Mouse (Mus musculus) heart, adult 2 months (tissue): ENCODE measurements at regions not wholly inside any gene's neighbourhood (a gene's known extent, or its start where the extent isn't known, plus 50 kb on each side); places are given as distances from the start of the nearest gene placed in this dataset.

ENCODE experiments used
- DNase-seq, 2 experiments: peaks; one replicate each; pipeline ENCODE4 v3.0.0; 2021
- H3K27ac ChIP-seq: fragments of 200-600 bp; 2 replicates; pipeline ENCODE4 v1.8.1; 2022
- H3K27me3 ChIP-seq: fragments of 200-500 bp; 2 replicates; pipeline ENCODE4 v1.6.1; 2012; ENCODE audit warnings: mild to moderate bottlenecking, low read length, inconsistent platforms, mixed read lengths; ENCODE audit not compliant: control insufficient read depth, insufficient read depth
- H3K36me3 ChIP-seq: fragments of 200-500 bp; 2 replicates; pipeline ENCODE4 v1.6.1; 2012; ENCODE audit warnings: low read length, inconsistent platforms; ENCODE audit not compliant: control insufficient read depth, insufficient read depth
- H3K4me1 ChIP-seq: fragments of 200-500 bp; 2 replicates; pipeline ENCODE4 v1.6.1; 2011; ENCODE audit warnings: low read length; ENCODE audit not compliant: control insufficient read depth, insufficient read depth
- H3K4me3 ChIP-seq: fragments of 200-600 bp; 2 replicates; pipeline ENCODE4 v1.8.1; 2022
- H3K79me2 ChIP-seq: fragments of 200-500 bp; replicated peaks from 2 replicates; pipeline ENCODE4 v1.6.1; 2012; ENCODE audit warnings: mild to moderate bottlenecking, inconsistent platforms, low read length, moderate library complexity, mixed read lengths; ENCODE audit not compliant: control insufficient read depth, insufficient read depth
- H3K9ac ChIP-seq: fragments of 200-500 bp; 2 replicates; pipeline ENCODE4 v1.6.1; 2012; ENCODE audit warnings: low read depth, mild to moderate bottlenecking, control low read depth, inconsistent platforms, low read length, mixed read lengths
- CTCF ChIP-seq: fragments of 200-600 bp; IDR thresholded peaks from 2 replicates; pipeline ENCODE4 v1.8.1; 2022; ENCODE audit warnings: antibody characterized with exemption, mild to moderate bottlenecking, moderate library complexity
- EP300 ChIP-seq: fragments of 200-500 bp; IDR thresholded peaks from 2 replicates; pipeline ENCODE4 v1.6.1; 2011; ENCODE audit warnings: low read depth, low read length, control low read depth; ENCODE audit not compliant: insufficient read depth
- POLR2A ChIP-seq: fragments of 200-500 bp; IDR thresholded peaks from 2 replicates; pipeline ENCODE4 v1.6.1; 2011; ENCODE audit warnings: mild to moderate bottlenecking, low read depth, low read length, control low read depth; ENCODE audit not compliant: insufficient read depth
- WGBS: fragments of 180-500 bp; shearing (Covaris S2); methylation state at CpG from one replicate; pipeline ENCODE4 v1.1.7; 2018; 5-methylcytosine and 5-hydroxymethylcytosine counted together
- intact Hi-C: fragments of 180-260 bp; cut with DNase I; formaldehyde crosslinking; loops from one replicate; pipeline ENCODE4 v1.15.1; 2025

GRCm38 (mm10) chr19:50872661-50873060 is 194.2 kb upstream of the Sorcs1 start:
- H3K27ac ChIP-seq = no peak overlapping the region
- WGBS = 48% methylated on average over 4 of the region's 4 CpGs
- H3K27me3 ChIP-seq = no peaks in the 10 kb centered on the region
- no peak for DNase-seq
- H3K4me3 ChIP-seq = no peak overlapping the region
- intact Hi-C loops = no loop called here
- H3K4me1 ChIP-seq = no peaks in the 10 kb centered on the region
- no peaks in the 10 kb centered on the region for H3K79me2 ChIP-seq
- TF ChIP-seq EP300 (no peak), CTCF (no peak), POLR2A (no peak)
- no peaks in the 10 kb centered on the region for H3K36me3 ChIP-seq
- H3K9ac ChIP-seq = no peak overlapping the region

- DNase-seq = no peak
- intact Hi-C loops = no loop called here
- H3K36me3 ChIP-seq = no peaks in the 10 kb centered on the region
- no peak overlapping the region for H3K4me3 ChIP-seq
- no peaks in the 10 kb centered on the region for H3K4me1 ChIP-seq
- H3K79me2 ChIP-seq = no peaks in the 10 kb centered on the region
- H3K9ac ChIP-seq = no peak overlapping the region
- H3K27me3 ChIP-seq = no peaks in the 10 kb centered on the region
- TF ChIP-seq POLR2A = no peak
- no peak for TF ChIP-seq EP300
- TF ChIP-seq CTCF = no peak
- H3K27ac ChIP-seq = no peak overlapping the region
- WGBS = 36% methylated on average over 2 of the region's 2 CpGs
Measured at GRCm38 (mm10) chr19:50872144-50872543, 193.7 kb upstream of the Sorcs1 start.

- H3K79me2 ChIP-seq = no peaks in the 10 kb centered on the region
- H3K4me1 ChIP-seq = no peaks in the 10 kb centered on the region
- H3K27me3 ChIP-seq = no peaks in the 10 kb centered on the region
- H3K36me3 ChIP-seq = no peaks in the 10 kb centered on the region
- no peak overlapping the region for H3K4me3 ChIP-seq
- no peak for DNase-seq
- 70% methylated on average over 1 of the region's 1 CpGs for WGBS
- no peak overlapping the region for H3K9ac ChIP-seq
- TF ChIP-seq EP300 (no peak), POLR2A (no peak), CTCF (no peak)
- no peak overlapping the region for H3K27ac ChIP-seq
- intact Hi-C loops = no loop called here
Measured at GRCm38 (mm10) chr19:50854854-50855253, 176.4 kb upstream of the Sorcs1 start.

- DNase-seq = peak; percentile 17 to 21
- H3K4me3 ChIP-seq = no peak overlapping the region
- 62% methylated on average over 1 of the region's 1 CpGs for WGBS
- H3K4me1 ChIP-seq = no peaks in the 10 kb centered on the region
- intact Hi-C loops = no loop called here
- H3K36me3 ChIP-seq = no peaks in the 10 kb centered on the region
- H3K27me3 ChIP-seq = no peaks in the 10 kb centered on the region
- TF ChIP-seq POLR2A (no peak), CTCF (no peak), EP300 (no peak)
- no peak overlapping the region for H3K9ac ChIP-seq
- H3K27ac ChIP-seq = no peak overlapping the region
- no peaks in the 10 kb centered on the region for H3K79me2 ChIP-seq
Measured at GRCm38 (mm10) chr19:50840499-50840898, 162.1 kb upstream of the Sorcs1 start.
